Mouse (Mus musculus) megakaryocyte, embryonic 14.5 days (primary cell): ENCODE data around the gene Tmc3. TPM values are rescaled to one million over a fixed set of nuclear protein-coding genes. Genes with fewer than 3 reads are reported as not detected.

ENCODE experiments used
- H3K27me3 ChIP-seq: replicated peaks from 2 replicates; pipeline ENCODE3; 2012; ENCODE audit warnings: inconsistent platforms
- H3K36me3 ChIP-seq: replicated peaks from 2 replicates; pipeline ENCODE3; 2012; ENCODE audit warnings: low read length, inconsistent platforms, mixed read lengths
- H3K4me1 ChIP-seq: 2 replicates; pipeline ENCODE4 v1.6.1; 2012; ENCODE audit warnings: inconsistent platforms
- H3K4me3 ChIP-seq: replicated peaks from 2 replicates; pipeline ENCODE3; 2012; ENCODE audit warnings: moderate library complexity, mild to moderate bottlenecking, inconsistent platforms
- H3K9me3 ChIP-seq: 2 replicates; pipeline ENCODE4 v1.6.1; 2012; ENCODE audit warnings: inconsistent platforms
- FLI1 ChIP-seq: IDR thresholded peaks from 2 replicates; pipeline ENCODE4 v1.6.1; 2012; ENCODE audit warnings: low read length, inconsistent platforms, mixed read lengths
- GATA1 ChIP-seq: IDR thresholded peaks from 3 replicates; pipeline ENCODE4 v1.6.1; 2012; ENCODE audit warnings: mixed read lengths, low read length, inconsistent platforms, borderline replicate concordance
- polyA plus RNA-seq: library from polyadenylated mRNA; stranded (reverse); fragments of >175 nt; gene quantifications from 2 replicates; pipeline ENCODE4 v1.2.3, GENCODE M21; 2012; ENCODE audit warnings: low replicate concordance; ENCODE audit not compliant: insufficient read depth

Tmc3 gene
- polyA plus RNA-seq, 1 experiment, result 0.15 TPM

DNA sequence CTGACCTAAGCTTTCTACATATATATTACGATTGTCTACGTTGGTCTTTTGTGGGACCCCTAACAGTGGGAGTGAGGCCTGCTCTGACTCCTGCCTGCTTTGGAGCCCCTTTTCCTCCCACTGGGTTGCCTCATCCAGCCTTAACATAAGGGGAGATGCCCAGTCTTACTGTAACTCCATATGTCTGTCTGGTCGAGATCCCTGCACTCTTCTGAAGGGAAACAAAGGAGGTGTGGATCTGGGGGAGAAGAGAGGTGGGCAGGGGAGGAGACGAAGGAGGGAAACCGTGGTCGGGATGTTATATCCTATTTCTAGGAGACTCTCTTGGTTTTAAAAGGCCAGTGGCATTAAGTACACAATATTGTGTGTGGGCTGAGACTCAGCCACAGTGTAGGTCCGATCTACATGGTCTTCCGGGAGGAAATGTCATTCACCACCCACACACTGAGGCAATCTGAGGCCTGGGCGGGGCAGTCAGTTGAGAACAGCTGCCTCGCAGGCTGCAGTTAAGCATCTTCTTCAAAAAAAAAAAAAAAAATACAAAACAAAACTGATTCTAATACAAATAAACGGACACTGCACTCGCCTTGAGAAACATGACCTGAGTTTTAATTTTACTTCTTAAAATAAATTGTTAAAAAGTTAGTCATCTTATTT, 20.0 kb upstream of the Tmc3 start:
- no peaks in the 10 kb centered on the region for H3K36me3 ChIP-seq
- H3K9me3 ChIP-seq, result no peaks in the 10 kb centered on the region
- H3K4me1 ChIP-seq, result peaks cover 25% of the 10 kb centered on the region
- H3K27me3 ChIP-seq, result no peaks in the 10 kb centered on the region
- H3K4me3 ChIP-seq, result no peak overlapping the region
- TF ChIP-seq GATA1 (no peak), FLI1 (no peak)

DNA sequence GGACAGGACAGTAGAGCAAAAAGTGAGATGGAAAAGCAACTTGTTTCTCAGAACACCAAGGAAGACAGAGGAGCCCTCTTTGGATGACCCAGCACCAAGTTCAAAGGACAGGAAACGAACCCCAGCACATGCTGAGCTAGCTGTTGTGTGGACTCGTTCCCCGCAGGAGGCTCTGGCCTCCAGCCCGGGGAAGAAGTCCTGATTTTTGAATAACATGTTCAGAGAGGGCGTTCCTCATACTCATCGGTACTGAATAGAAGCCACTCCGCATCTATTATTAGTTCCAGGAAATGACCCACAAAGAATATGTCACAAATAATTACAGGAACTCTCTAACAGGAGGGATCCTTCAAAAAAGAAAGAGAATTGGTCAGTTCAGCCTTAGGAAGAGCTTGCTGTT, 18.8 kb upstream of the Tmc3 start:
- peaks cover 3% of the 10 kb centered on the region for H3K27me3 ChIP-seq
- H3K36me3 ChIP-seq, result no peaks in the 10 kb centered on the region
- TF ChIP-seq FLI1 (no peak), GATA1 (no peak)
- no peak overlapping the region for H3K4me3 ChIP-seq
- no peaks in the 10 kb centered on the region for H3K9me3 ChIP-seq
- H3K4me1 ChIP-seq, result peaks cover 26% of the 10 kb centered on the region

DNA sequence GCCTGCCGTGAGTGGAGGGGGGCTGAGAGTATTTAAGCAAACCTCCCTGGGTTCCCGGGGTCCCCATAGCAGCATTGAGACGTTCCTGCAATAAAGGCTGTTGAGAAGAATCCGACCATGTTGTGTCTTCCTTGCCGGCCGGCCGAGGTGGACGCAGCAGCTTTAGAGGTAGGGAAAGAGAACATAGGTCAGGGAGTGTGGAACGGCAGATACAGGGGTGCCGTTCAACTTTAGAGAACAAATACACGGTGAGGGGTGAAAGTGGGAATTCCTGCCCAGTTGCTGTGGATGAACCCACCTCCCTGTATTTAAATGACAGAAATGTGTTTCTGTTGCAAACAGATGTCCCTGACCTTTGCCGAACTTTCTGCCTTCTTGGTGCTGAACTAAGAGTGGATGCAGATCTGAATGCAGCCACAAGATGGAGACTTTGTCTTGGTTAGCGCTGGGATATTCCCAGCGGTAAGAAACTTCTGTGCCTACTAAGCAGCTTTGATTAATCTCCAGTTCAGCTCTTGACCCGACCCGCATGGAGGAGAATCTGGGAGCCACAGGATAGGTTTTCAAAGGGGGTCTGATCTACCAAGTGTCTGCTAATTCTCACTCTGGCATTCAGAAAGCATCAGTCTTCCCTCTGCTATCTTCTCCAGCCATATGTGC, 16.8 kb upstream of the Tmc3 start:
- Histone ChIP-seq H3K27me3 (peaks cover 11% of the 10 kb centered on the region), H3K9me3 (no peaks in the 10 kb centered on the region), H3K36me3 (no peaks in the 10 kb centered on the region), H3K4me1 (peaks cover 27% of the 10 kb centered on the region), H3K4me3 (no peak overlapping the region)
- TF ChIP-seq GATA1 (no peak), FLI1 (no peak)

DNA sequence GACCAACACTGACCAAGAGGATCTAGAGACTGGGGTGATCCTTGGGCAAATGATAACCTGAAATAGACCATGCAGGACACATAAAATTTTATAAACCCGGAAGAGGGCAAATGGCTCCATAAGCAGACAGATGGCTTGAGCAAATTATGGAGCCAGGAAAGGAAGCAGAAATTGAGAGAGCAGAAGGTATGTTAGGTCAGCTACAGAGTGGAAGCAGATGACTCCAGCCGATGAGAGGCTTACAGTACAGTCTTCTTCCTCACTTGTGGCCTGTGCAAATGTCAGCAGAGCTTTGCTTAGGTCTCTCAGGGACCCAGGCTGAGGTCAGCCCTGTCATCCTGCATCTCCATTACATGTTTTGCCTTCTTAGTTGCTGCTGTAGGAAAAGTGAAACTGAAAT, 15.9 kb upstream of the Tmc3 start:
- TF ChIP-seq FLI1, result no peak
- no peak for TF ChIP-seq GATA1
- H3K4me3 ChIP-seq, result no peak overlapping the region

DNA sequence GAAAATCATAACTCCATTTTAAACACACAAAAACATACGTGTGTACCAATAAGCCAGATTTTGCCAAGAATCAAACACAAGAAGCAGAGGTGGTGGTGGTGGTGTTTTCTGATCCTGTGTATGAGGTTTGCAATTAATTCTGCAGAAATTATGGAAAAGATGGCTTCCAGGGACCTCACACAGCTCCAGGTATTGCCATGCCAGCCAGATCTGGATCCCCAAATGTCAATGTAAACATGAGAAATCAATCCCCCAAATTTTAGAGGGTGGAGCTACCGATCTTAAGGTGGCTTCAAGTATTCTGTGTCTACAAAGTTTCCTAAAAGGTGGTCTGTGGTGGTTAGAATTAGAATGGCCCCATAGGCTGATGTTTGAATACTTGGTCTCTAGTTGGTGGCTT, 15.3 kb upstream of the Tmc3 start:
- H3K9me3 ChIP-seq, result no peaks in the 10 kb centered on the region
- TF ChIP-seq FLI1 (no peak), GATA1 (no peak)
- peaks cover 12% of the 10 kb centered on the region for H3K27me3 ChIP-seq
- no peaks in the 10 kb centered on the region for H3K36me3 ChIP-seq
- H3K4me1 ChIP-seq, result peaks cover 25% of the 10 kb centered on the region
- H3K4me3 ChIP-seq, result no peak overlapping the region

More for the DNA sequence above, 15.9 kb upstream of the Tmc3 start:
- Histone ChIP-seq H3K9me3 (no peaks in the 10 kb centered on the region), H3K27me3 (peaks cover 12% of the 10 kb centered on the region), H3K4me1 (peaks cover 26% of the 10 kb centered on the region), H3K36me3 (no peaks in the 10 kb centered on the region)

DNA sequence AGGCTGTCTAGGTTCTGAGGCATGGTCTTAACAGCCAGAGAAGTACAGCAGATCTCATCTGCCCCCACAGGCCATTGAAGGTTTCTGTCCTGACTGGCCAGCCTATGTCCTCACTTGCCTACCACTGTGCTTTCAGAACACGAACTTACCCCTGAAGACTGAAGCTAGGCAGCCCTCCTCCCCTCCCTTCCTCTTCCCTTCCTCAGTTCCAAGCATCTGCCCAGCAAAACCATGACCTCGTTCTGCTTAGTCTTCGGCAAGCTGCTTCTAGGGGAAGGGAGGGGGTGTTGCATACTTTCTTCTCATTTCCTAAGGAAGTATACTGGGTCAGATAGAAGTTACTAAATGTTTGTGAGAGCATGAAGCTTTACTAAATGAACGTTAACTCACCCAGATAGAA, 13.7 kb upstream of the Tmc3 start:
- H3K9me3 ChIP-seq, result no peaks in the 10 kb centered on the region
- H3K4me1 ChIP-seq, result peaks cover 9% of the 10 kb centered on the region
- H3K4me3 ChIP-seq, result peak overlapping the region; percentile 8
- H3K27me3 ChIP-seq, result peaks cover 12% of the 10 kb centered on the region
- TF ChIP-seq FLI1 (no peak), GATA1 (no peak)
- no peaks in the 10 kb centered on the region for H3K36me3 ChIP-seq

DNA sequence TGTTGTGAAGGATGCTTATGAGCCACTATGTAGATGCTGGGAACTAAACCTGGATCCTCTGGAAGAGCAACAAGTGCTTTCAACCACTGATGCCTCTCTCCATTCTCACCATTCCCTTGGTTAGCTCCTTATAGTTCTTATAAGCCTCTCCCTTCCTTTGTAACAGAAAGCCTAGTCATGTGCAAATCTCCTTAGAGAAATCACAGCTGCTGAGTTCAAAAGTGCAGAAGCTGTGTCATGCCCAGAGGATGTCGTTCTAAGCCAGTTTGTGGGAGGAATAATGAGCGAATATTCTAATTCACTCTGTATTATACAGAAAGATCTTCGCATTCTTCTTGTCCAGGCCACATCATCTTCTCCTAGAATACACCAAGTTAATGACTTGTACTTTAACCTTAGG, 12.8 kb upstream of the Tmc3 start:
- Histone ChIP-seq H3K9me3 (no peaks in the 10 kb centered on the region), H3K36me3 (no peaks in the 10 kb centered on the region), H3K27me3 (peaks cover 12% of the 10 kb centered on the region), H3K4me3 (no peak overlapping the region), H3K4me1 (peaks cover 7% of the 10 kb centered on the region)
- no peak for TF ChIP-seq GATA1
- TF ChIP-seq FLI1, result no peak

DNA sequence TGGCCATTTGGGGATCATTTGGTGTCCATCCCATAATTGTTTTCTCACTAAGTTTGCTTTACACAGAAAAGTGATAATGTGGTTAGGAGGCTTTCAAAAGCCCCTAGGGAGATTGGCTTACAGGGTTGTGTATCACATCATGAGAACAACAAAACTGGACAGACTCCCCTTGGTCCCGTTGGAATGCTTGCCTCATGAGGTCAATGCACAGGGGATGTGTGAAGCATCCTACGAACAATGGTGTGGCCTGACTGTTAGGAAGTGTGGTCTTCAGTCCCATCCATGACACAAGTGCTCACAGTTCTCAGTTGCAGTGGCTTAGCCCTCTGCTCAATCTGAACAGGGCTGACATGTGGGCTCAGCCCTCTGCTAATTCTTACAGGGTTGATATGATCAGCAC, 12.3 kb upstream of the Tmc3 start:
- Histone ChIP-seq H3K27me3 (peaks cover 14% of the 10 kb centered on the region), H3K4me3 (no peak overlapping the region), H3K9me3 (no peaks in the 10 kb centered on the region), H3K4me1 (peaks cover 7% of the 10 kb centered on the region), H3K36me3 (no peaks in the 10 kb centered on the region)
- TF ChIP-seq GATA1, result no peak
- TF ChIP-seq FLI1, result no peak

DNA sequence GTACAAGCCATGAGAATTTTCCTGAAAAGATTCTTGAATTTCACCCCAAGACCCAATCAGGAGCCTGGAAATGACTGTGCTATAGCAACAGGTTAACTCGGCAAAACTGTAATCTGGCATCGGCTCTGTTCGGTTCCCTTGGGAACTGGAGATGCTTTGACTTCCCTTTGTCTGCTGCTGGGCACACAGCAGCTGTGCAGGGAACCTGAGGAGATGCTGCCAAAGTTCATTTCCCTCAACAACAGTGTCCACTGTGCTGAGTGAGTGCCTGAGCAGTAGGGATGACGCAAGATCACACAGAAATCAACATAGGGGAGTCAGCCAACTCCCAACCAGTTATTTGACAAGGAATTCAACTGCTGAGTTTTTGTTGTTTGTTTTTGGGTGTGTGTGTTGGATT, 3.8 kb upstream of the Tmc3 start:
- TF ChIP-seq FLI1 (no peak), GATA1 (no peak)
- H3K4me1 ChIP-seq, result no peaks in the 10 kb centered on the region
- H3K36me3 ChIP-seq, result no peaks in the 10 kb centered on the region
- H3K4me3 ChIP-seq, result no peak overlapping the region
- peaks cover 2% of the 10 kb centered on the region for H3K27me3 ChIP-seq
- peaks cover 5% of the 10 kb centered on the region for H3K9me3 ChIP-seq

DNA sequence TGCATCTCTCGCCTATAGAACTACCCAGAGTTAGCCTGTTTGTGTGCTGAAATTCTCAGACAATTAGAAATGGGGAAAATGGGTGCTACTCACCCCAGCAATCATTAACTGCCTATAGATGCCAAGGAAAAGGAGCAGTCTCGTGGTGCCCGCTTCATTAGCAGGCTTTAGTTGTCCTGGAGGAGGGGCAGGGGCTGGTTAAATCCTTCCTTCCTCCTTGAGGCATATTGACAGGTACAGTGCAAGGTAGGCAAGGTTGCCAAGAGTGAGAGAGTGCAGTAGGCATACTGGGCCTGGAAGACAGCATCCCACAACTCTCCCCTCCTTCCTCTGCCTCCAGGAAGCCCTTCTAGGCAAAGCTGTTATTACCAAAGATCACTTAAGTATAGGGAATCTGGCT, 9.3 kb downstream of the Tmc3 start:
- Histone ChIP-seq H3K36me3 (no peaks in the 10 kb centered on the region), H3K4me3 (no peak overlapping the region), H3K9me3 (peaks cover 9% of the 10 kb centered on the region; the same call in 1 of the 2 replicates), H3K27me3 (peaks cover 4% of the 10 kb centered on the region), H3K4me1 (no peaks in the 10 kb centered on the region)
- TF ChIP-seq GATA1 (no peak), FLI1 (no peak)

DNA sequence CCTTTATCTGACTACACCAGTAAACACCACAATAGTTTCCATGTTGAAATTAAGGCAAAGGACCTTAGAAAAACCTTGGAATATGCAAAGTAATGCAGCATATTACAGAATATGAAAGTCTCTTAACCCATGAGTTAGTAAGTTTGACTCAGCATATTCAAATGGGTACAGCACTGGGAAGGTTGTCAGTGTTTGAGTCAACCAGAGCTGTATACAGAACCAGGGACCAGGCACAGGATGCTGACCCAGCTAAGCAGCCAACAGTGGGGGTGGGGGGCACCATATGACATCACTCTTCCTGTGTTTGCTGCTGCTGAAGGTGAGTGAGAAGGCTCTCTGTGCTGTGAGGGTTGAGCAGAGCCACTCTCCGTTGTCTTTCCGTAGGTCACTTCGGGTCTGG, 12.3 kb downstream of the Tmc3 start:
- H3K4me3 ChIP-seq, result no peak overlapping the region
- H3K27me3 ChIP-seq, result peaks cover 6% of the 10 kb centered on the region

More for the DNA sequence above, 12.3 kb downstream of the Tmc3 start:
- Histone ChIP-seq H3K9me3 (peaks cover 9% of the 10 kb centered on the region; the same call in 1 of the 2 replicates), H3K4me1 (no peaks in the 10 kb centered on the region), H3K36me3 (no peaks in the 10 kb centered on the region)
- TF ChIP-seq GATA1 (no peak), FLI1 (no peak)
